Mouse (Mus musculus): ENCODE data around the gene Chrne.

Chrne gene

DNA sequence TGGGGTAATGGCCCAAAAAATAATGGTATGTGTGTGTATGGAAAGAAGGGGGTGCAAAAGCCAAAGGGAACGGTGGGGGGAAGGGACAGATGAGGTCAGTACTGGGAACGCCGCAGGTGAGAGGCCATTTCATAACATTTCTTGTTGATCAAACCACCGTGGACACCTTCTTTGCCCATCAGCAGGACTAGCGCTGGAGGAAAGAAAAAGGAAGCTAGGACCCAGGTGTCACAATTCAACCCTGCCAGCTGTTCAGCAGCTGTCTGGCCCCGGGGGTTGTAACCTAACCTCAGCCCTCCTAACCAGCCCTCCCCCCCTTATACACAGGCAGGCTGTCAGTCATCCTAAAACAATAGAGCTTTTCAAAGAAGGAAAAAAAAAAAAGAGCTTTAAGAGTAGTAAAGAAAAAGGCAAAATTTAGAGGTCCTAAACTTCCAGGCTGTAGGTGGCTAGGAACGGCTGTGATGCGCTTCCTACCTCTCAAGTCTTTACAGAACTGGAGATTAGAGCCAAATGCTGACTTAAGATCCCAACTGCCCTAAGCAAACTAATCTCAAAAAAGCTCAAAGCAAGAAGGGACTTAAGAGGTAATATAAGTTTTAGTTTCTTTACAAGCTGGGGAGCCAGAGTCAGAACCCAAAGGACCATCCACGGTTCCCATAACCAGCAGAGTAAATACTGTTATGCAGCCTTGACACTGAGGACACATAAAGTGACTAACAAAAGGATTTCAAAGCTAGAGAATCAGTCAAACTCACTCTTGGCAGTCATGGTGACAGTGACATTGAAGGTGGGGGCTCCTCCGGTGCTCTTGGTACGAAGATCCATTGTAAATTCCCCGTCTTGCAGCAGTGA, 33.2 kb upstream of the Chrne start:
- no peak for DNase-seq (ENCODE audit: low read depth, low spot score)

DNA sequence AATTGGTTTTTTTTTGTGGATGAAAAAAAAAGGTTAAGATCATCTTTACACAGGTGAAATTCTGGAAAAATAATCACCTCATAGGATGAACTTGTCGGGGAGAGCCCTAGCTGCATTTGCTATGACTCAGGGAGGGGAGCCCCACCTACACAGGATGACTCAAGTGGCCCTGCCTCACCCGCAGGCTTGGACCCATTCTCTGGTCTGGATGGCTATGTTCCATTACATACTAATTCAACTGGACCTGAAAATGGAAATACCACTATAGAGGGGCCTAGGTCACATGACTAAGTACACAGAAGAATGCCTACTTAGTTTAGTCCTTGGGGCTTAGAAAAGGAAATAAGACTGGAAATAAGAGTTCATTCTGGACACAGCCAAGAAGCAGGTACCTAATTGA, 32.4 kb upstream of the Chrne start:
- no peak for DNase-seq (ENCODE audit: low read depth, low spot score)

DNA sequence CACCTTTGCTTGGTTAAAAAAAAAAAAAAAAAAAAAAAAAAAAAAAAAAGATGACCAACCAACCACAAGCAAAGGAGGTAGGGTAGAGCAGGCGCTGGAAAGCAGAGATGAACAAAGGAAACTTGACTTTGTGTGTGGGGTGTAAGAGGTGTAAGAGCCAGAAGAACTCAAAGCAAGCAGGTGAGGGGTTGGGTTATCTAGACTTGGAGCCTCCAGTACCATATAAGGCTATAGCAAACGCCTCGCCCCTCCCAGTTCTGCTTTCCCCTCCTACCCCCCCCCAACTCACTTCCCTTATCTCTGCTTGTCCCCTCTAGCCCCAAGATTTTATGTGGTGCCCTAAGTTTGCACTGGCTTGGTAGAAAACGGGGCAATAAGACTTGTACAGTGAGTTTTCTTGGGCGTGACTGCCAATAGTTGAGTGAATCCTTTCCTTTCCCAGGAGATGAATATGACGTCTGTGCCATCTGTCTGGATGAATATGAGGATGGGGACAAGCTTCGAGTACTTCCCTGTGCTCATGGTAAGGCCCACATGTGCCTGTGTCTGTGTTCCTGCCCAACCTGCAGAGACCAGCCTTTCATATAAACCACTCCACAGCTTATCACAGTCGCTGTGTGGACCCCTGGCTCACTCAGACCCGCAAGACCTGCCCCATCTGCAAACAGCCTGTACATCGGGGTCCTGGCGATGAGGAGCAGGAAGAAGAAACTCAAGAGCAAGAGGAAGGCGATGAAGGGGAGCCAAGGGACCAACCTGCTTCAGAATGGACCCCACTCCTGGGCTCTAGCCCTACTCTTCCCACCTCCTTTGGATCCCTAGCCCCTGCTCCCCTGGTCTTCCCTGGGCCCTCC, 31.5 kb upstream of the Chrne start:
- DNase-seq (ENCODE audit: low read depth, low spot score) = no peak

DNA sequence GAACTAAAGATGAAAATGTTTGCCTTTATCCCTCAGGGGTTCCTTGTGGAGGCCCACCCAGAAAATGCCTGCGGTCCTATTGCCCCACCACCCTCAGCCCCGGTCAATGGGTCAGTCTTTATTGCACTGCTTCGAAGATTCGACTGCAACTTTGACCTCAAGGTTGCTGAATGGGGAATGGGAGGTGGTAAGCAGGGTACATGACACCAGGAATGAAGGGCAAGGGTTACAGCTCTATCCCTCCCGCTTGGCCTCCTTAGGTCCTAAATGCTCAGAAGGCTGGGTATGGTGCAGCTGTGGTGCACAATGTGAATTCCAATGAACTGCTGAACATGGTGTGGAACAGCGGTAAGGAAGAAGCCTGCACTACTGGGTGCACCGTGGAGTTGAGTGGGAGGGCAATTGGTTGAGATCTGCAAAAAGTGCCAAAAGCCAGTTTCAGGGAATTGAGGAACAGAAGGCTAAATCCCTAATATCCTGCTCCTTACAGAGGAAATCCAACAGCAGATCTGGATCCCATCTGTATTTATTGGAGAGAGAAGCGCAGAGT, 30.2 kb upstream of the Chrne start:
- no peak for DNase-seq (ENCODE audit: low read depth, low spot score)

DNA sequence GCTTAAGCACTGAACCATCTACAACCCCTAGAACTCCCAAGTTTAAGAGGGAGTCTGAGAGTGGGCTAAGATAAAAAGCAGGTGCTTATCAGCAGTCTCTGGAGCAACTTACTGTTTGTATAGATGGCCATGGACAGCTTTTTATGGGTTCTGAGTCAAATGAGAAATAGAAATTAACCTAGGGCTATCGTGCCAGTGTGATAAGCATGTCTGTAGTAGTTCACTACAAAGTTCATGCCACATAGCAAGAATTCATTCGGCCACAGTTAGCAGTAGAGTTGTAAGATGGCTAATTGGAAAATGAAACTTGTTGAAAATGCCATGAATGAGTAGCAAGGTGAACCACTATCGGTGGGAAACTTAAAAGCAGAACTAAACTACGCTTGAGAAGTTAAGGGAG, 29.5 kb upstream of the Chrne start:
- DNase-seq (ENCODE audit: low read depth, low spot score) = no peak

DNA sequence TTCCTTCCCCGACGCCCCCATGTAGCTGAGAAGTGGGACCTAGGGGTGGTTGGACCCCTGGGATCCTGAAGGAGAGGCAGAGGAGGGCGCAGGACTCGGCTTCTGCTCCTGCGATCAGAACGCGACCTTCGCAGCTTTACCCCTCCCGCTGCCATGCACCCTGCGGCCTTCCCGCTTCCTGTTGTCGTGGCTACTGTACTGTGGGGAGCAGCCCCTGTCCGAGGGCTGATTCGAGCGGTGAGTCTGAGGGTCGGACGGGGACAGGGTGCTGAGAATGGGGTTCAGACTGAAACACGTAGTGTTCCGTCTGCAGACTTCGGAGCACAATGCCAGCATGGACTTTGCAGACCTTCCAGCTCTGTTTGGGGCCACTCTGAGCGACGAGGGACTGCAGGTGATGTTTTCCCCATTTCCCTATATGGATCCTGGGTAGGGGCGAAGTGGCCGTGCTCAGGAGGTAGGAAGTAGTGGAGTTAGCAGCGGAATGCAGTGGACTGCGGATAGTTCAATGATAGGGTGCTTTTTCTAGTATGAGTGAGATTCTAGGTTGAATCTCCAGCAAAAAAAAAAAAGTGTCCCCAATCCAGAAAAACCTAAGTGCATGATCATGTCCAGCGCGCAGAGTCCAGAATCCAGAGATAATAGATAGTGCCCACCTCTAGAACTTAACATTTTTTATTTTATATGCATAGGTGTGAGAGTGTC, 28.9 kb upstream of the Chrne start:
- no peak for DNase-seq (ENCODE audit: low read depth, low spot score)

DNA sequence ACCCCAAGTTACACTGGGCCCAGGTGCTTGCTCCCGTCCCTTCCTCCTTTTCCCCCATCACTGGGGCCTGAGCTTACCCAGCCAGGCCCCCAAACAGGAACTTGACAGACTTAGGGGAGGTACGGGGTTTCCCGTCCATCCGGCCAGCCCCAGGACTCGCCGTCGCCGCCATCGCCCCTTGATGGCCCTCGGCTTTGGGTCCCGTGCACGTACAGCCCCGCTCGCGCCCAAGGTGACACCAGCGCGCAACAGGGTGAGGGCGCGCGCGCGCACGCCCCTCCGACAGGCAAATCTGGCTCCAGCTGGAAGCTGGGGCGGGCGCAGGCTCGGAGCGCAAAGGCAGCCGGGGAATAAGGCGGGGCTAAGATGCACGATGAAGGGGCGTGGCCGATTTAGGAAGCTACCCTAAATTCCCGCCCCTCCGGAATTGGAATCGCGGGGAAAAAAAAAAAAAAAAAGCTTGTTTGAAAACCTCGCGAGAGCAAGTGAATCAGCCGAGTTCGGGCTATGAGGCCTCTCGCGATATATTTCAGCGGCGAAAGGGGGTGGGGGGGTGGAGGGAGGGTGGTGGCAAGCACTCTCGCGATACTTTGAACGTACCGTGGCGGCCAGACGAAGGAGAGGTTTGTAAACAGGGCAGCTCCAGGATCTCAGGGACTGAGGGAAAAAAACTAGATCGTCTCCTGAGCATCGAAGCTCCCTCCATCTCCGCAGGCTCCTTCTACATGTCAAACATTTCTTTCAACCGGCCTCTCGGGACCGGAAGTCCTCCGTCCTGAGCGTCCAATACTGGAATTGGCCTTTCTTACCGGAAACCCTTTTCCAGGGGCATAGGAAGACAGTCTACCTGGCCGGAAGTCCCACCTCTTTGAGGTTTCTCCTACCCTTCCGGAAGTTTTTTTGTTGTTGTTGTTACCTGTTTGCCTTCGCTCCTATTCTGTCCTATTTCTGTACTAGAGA, 28.0 kb upstream of the Chrne start, which contains the start of the genes Rnf167 and Slc25a11:
Gene Rnf167 (plus strand): TSS at position 545 of the 960 bp plus-strand sequence.
Gene Slc25a11 (minus strand): TSS at position 789 of the 960 bp plus-strand sequence.
- DNase-seq (ENCODE audit: low read depth, low spot score) = peak; percentile 99

DNA sequence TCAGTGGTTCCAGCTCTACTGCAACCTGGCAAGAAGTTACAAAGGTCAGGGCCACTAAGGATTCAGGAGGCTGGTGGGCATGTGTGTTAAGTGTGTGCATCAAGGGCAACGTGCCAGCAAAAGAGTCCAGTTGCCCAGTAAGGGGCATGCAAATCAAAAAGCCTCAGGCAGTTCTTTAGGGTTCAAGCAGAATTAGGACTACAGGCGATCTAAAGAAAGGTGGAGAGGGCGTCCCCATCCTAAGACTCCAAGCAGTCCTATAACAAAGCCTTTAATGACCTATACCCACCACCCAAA, 27.2 kb upstream of the Chrne start:
- DNase-seq (ENCODE audit: low read depth, low spot score) = no peak

DNA sequence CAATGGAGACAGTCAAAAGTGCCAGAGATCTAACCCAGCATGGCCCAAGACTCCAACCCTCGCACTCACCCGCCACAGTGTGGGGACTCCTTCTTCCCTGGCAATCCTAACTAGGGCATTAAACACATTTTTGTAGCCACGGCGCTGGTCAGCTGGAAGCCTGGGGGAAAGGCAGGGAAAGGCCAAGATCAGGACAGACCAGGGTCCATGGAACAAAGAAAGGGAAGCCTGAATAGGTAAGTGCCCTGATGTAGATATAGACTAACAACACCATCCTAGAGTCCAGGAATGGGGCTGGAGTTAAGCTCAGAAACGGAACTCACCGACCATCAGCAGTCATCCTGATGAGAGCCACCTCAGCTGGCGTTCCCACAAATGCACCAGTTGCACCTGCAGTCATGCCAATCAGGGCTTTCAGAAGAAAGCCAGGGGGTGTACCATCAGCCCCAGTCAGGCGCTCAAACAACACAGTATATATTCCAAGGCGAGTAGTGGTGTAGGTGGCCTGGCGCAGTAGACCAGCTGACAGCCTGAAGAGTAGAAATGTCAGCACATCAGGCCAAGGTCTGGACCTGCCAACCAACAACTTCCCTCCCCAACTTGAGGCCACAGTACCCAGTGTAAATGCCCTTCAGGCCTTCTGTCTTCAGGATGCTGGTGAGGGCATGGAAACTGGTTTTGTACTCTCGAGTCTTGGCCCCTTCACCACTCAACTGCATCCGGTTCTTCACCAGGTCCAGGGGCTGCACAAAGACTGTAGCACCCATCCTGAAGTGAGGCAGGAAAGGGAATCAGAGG, 26.6 kb upstream of the Chrne start:
- DNase-seq (ENCODE audit: low read depth, low spot score) = no peak

DNA sequence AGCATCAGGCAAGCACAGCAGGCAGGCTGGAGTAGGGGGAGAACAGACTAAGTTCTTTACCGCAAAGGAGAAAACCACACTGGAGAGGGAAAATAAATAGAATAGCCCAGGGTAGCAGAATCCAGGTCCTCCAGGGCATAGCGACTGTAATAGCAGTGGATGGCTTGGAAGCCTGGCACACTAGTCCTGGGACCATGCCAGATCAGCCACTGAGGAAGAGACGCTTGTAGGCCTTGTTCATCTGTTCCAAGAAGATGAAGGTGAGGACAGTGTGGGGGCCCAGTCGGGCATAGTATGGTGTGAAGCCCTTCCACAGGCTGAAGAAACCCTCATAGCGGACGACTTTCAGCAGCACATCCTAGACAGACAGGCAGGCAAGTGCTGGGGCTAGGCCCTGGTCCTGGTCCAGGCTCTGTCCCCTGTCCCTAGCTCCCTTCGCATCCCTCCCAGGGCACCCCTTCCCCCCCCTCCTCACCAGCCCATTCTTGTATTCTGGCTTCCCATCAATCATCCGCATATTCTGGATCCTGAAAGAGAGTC, 25.6 kb upstream of the Chrne start:
- DNase-seq (ENCODE audit: low read depth, low spot score) = no peak

DNA sequence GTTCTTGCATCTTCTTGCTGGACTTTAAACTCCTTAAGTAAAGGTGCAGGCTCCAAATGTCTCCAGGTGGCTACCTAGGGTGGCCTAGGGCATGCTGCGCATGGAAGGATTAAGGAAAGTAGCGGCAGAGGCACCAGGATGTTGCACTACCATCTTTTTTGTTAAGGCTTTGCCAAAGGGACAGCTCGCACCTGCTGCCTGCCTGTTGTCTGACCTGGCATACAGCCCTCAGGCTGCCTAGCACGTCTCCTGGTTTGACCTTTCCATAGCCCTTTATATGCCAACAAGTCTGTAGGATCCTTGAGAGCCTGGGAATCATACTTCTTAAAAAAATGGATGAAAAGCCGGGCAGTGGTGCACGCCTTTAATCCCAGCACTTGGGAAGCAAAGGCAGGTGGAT, 24.0 kb upstream of the Chrne start:
- no peak for DNase-seq (ENCODE audit: low read depth, low spot score)

DNA sequence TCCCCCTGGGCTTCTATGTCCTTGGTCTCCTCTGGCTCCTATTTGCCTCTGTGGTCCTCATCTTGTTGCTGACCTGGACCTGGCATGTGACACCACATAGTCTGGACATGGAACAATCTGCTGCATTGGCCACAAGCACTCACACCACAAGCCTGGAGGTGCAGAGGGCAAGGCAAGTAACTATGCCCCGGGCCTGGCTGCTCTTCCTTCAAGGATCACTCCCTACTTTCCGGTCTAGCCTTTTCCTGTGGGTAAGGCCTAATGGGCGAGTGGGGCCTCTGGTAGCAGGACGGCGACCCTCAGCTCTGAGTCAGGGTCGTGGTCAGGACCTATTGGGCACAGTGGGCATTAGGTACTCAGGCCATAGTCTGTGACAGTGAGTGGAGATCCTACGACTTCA, 22.2 kb upstream of the Chrne start:
- no peak for DNase-seq (ENCODE audit: low read depth, low spot score)

DNA sequence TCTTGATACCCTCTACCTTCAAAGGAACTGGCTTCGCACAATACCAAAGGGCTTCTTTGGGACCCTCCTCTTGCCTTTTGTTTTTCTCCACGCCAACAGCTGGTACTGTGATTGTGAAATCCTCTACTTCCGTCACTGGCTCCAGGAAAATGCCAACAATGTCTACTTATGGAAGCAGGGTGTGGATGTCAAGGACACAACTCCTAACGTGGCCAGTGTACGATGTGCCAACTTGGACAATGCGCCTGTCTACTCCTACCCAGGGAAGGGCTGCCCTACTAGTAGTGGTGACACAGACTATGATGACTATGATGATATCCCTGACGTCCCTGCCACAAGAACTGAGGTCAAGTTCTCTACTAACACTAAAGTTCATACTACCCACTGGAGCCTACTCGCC, 21.0 kb upstream of the Chrne start:
- no peak for DNase-seq (ENCODE audit: low read depth, low spot score)

DNA sequence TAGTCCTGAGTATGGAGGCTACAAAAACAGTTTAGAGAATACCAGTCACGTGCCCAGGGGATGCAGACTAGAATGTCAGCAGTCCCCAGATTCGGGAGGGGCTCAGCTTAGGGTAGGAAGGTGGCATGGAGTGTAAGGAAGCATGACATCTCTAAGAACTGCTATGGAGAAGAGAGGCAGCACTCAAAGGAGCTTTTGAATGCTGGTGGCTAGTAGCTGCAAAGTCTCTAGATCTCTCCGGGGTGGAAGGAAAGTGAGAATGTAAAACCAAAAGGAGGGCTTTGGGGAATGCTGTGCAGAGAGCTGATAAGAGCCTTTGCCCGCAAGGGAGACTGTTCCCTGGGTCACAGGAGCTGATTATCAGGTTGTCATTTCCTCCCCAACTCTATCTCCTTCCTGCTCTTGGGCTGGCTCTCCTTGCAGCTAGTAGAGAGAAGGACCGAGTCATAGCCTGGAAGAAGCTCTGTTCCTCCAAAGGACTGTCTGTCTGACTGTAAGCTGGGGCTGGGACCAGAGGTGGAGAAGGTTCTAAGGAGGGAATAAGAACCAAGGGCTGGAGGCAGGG, 19.8 kb upstream of the Chrne start, which contains the start of gene Gp1ba:
Gene Gp1ba (plus strand): TSS at position 409 of the 565 bp plus-strand sequence.
- no peak for DNase-seq (ENCODE audit: low read depth, low spot score)

DNA sequence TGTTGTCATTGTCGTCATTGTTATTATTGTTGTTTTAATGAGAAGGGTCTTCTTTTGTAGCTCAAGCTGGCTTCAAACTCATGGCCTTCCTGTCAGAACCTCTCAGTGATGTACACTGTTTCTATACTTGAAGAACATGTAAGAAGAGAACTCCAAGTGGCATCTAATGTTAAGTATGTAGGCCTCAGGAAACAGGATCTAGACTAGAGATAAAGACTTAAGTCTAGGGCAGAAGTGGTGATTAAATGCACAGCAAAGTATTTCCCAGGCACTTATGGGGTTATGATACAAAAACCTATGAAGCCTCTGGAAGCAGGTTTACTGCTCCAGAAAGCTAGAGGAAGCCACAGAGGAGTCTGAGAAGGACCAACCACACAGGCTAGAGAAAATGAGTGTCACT, 19.3 kb upstream of the Chrne start:
- DNase-seq (ENCODE audit: low read depth, low spot score) = no peak

DNA sequence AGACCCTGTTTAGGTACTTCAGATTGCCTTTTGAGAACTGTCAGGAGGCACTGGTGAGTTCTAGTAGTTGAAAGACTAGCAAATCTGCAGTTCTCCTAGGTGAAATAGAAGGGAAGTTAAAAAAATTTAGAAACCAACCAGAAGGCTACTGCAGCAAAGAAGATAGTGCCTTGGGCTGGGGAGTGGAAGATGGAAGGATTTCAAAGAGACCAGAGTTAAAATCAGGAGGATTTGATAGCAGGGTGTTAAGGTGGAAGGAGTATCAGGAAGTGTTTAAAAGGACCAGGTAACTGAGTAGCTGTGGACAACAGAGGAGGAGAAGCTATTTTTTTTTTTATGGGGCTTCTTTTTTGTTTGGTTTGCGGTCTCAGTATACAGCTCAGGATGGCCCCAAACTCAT, 18.7 kb upstream of the Chrne start:
- DNase-seq (ENCODE audit: low read depth, low spot score) = no peak

DNA sequence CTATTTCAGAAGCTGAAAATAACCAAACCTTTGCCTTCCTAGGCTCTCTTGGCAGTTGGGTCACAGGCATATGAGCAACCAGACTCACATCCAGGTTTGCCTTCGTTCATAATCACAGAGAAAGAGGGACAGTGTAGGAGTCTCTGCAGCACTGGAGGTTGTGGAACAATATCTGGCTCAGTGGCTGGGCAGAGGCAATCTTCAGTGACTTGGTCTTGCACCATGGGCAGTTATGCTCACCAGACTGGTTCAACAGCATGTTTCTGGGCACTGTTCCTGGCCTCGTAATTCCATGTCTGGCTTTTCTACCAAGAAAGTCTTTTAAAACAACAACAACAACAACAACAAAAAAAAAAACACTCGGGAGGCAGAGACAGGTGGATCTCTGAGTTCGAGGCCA, 16.6 kb upstream of the Chrne start:
- DNase-seq (ENCODE audit: low read depth, low spot score) = no peak

DNA sequence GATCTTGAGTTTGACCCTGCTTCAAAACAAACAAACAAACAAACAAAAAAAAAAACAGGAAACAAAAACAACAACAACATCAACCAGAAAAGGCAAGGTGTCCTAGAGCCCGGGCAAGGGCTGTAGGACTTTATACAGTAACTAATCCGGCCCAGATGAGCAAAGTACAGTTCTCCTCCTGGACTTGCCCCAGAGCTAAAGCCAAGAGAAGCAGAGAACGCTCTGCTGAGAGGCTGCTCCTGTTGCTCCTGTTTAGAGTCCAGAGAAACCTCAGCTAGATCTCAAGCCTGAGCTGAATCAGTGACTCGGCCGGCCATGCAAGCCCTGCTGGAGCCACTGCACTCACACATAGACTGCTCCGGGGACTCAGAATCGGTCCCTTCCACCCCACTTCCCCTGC, 11.1 kb upstream of the Chrne start:
- no peak for DNase-seq (ENCODE audit: low read depth, low spot score)

DNA sequence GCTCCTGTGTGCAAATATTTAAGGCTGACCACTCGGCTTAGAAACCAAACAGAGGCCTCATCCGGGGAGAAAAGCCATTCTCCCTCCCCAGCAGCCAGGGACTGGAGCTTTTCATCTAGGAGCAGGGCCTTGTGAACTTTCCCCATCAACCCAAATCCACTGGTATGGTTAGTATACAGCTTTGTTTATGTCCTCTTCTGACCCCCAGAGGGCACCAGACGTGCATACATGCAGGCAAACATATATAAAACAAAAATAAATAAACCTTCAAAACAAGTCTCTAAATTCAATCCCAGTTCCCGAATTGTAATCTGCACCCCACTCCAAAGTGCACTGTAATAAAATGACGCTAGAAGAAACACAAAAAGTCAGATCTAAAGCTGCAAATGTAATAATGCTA, 10.5 kb upstream of the Chrne start:
- DNase-seq (ENCODE audit: low read depth, low spot score) = no peak

Data from retina, postnatal 7 days (tissue).